Mouse (Mus musculus) C2C12 (cell line): ENCODE data around the gene H2afy. TPM values are rescaled to one million over a fixed set of nuclear protein-coding genes. Genes with fewer than 3 reads are reported as not detected.

Source experiments
- H3K27me3 ChIP-seq: one replicate; pipeline ENCODE4 v1.6.1; 2011; ENCODE audit not compliant: control insufficient read depth, insufficient read depth, insufficient read length
- H3K36me3 ChIP-seq: one replicate; pipeline ENCODE4 v1.6.1; 2011; ENCODE audit not compliant: control insufficient read depth, insufficient read depth
- H3K4me3 ChIP-seq: one replicate; pipeline ENCODE4 v1.5.1; 2011; ENCODE audit warnings: mild to moderate bottlenecking, control low read depth; ENCODE audit not compliant: poor library complexity, insufficient read depth, severe bottlenecking
- H3K79me2 ChIP-seq: one replicate; pipeline ENCODE4 v1.6.1; 2011; ENCODE audit not compliant: control insufficient read depth, insufficient read depth
- H3K79me3 ChIP-seq: one replicate; pipeline ENCODE4 v1.6.1; 2011; ENCODE audit warnings: low read depth, control low read depth
- H3ac ChIP-seq: one replicate; pipeline ENCODE3; 2011; ENCODE audit warnings: low read depth; ENCODE audit not compliant: control insufficient read depth, insufficient read length
- CEBPB ChIP-seq: IDR thresholded peaks from one replicate; pipeline ENCODE4 v1.6.1; 2011; ENCODE audit warnings: low read depth, mild to moderate bottlenecking, control low read depth, moderate library complexity
- CTCF ChIP-seq: IDR thresholded peaks from one replicate; pipeline ENCODE4 v1.5.1; 2011; ENCODE audit not compliant: control insufficient read depth, insufficient read depth, insufficient read length
- FOSL1 ChIP-seq: IDR thresholded peaks from one replicate; pipeline ENCODE4 v1.8.0; 2011; ENCODE audit warnings: mild to moderate bottlenecking, low read length; ENCODE audit not compliant: poor library complexity, insufficient read depth, severe bottlenecking
- MAX ChIP-seq: IDR thresholded peaks from one replicate; pipeline ENCODE4 v1.6.1; 2011; ENCODE audit warnings: mild to moderate bottlenecking, control low read depth
- MYOD1 ChIP-seq: IDR thresholded peaks from one replicate; pipeline ENCODE4 v1.6.1; 2011; ENCODE audit warnings: low read depth; ENCODE audit not compliant: control insufficient read depth, insufficient read length
- MYOG ChIP-seq: IDR thresholded peaks from one replicate; pipeline ENCODE4 v1.6.1; 2011; ENCODE audit not compliant: control insufficient read depth, insufficient read length; ENCODE audit errors: extremely low read depth
- USF1 ChIP-seq: IDR thresholded peaks from one replicate; pipeline ENCODE4 v1.6.1; 2011; ENCODE audit warnings: low read depth, mild to moderate bottlenecking, control low read depth, moderate library complexity
- polyA plus RNA-seq: library from polyadenylated mRNA; unstranded; fragments of >200 nt; fragmentation: generic; extraction: Trizol; gene quantifications from one replicate; pipeline ENCODE4 v1.2.1, GENCODE M21; 2012; ENCODE audit warnings: missing spikeins

The H2afy gene
- polyA plus RNA-seq, 1 experiment: 94.5 TPM

DNA sequence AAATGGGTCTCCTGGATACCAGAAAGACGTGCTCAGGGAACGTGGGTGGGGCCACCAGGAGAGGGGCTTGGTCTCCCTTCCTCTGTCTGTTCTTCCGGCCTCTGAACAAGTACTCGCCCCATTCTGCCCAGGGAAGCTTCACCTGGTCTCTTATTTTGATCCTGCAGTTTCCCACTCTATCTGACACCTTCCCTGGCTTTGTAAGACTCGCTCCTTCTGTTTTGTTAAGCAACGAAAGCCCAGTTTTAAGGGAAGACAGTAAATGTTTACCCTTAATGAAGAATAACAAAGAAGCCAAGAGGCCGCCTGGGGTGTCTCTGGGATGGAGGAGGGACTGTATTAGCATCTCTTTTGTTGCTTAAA lies 7.0 kb upstream of the H2afy start:
- Histone ChIP-seq H3K27me3 (peaks cover 26% of the 10 kb centered on the region), H3K36me3 (no peaks in the 10 kb centered on the region), H3ac (no peak overlapping the region), H3K79me3 (no peaks in the 10 kb centered on the region), H3K79me2 (no peaks in the 10 kb centered on the region), H3K4me3 (no peak overlapping the region)
- TF ChIP-seq CTCF: no peak
- TF ChIP-seq MAX: no peak
- no peak for TF ChIP-seq MYOD1
- no peak for TF ChIP-seq FOSL1
- TF ChIP-seq USF1: no peak
- TF ChIP-seq CEBPB: no peak
- TF ChIP-seq MYOG: no peak

GRCm38 (mm10) chr13:56142382-56143150 lies 6.4 kb upstream of the H2afy start:
- TF ChIP-seq CEBPB (no peak), MAX (no peak), FOSL1 (no peak), USF1 (no peak), MYOG (no peak), MYOD1 (no peak), CTCF (no peak)
- H3K4me3 ChIP-seq: no peak overlapping the region
- no peaks in the 10 kb centered on the region for H3K79me2 ChIP-seq

GRCm38 (mm10) chr13:56139167-56139751 lies 3.1 kb upstream of the H2afy start:
- Histone ChIP-seq H3K4me3 (no peak overlapping the region), H3K79me3 (peaks cover 3% of the 10 kb centered on the region), H3K36me3 (no peaks in the 10 kb centered on the region), H3K79me2 (peaks cover 14% of the 10 kb centered on the region), H3ac (no peak overlapping the region), H3K27me3 (peaks cover 8% of the 10 kb centered on the region)
- TF ChIP-seq CTCF: no peak
- no peak for TF ChIP-seq MYOG
- no peak for TF ChIP-seq CEBPB
- TF ChIP-seq MYOD1: no peak
- no peak for TF ChIP-seq FOSL1
- no peak for TF ChIP-seq MAX
- TF ChIP-seq USF1: no peak

More at GRCm38 (mm10) chr13:56142382-56143150, 6.4 kb upstream of the H2afy start:
- Histone ChIP-seq H3K79me3 (no peaks in the 10 kb centered on the region), H3K27me3 (peaks cover 21% of the 10 kb centered on the region), H3K36me3 (no peaks in the 10 kb centered on the region), H3ac (no peak overlapping the region)

- H3K79me2 ChIP-seq: peaks cover 52% of the 10 kb centered on the region
- TF ChIP-seq MYOD1: no peak
- peak; percentile 32 for TF ChIP-seq MAX
- no peak for TF ChIP-seq MYOG
Observed at GRCm38 (mm10) chr13:56135231-56136052, 719 bp downstream of the H2afy start.

GRCm38 (mm10) chr13:56134631-56135181 lies 1.5 kb downstream of the H2afy start:
- peak overlapping the region; percentile 83 for H3K4me3 ChIP-seq
- no peaks in the 10 kb centered on the region for H3K27me3 ChIP-seq
- peaks cover 59% of the 10 kb centered on the region for H3K79me2 ChIP-seq
- peaks cover 47% of the 10 kb centered on the region for H3K79me3 ChIP-seq
- TF ChIP-seq CTCF: no peak
- TF ChIP-seq USF1: no peak
- peak overlapping the region; percentile 90 for H3ac ChIP-seq
- H3K36me3 ChIP-seq: peaks cover 20% of the 10 kb centered on the region

More at GRCm38 (mm10) chr13:56135231-56136052, 719 bp downstream of the H2afy start:
- Histone ChIP-seq H3K4me3 (peak overlapping the region; percentile 83), H3K79me3 (peaks cover 39% of the 10 kb centered on the region), H3K27me3 (no peaks in the 10 kb centered on the region), H3ac (peak overlapping the region; percentile 90), H3K36me3 (peaks cover 13% of the 10 kb centered on the region)

- H3K4me3 ChIP-seq: peak overlapping the region; percentile 83
- peaks cover 66% of the 10 kb centered on the region for H3K79me2 ChIP-seq
- no peak for TF ChIP-seq USF1
- no peak for TF ChIP-seq CTCF
Observed at GRCm38 (mm10) chr13:56134031-56134430, 2.1 kb downstream of the H2afy start.

More at GRCm38 (mm10) chr13:56134031-56134430, 2.1 kb downstream of the H2afy start:
- Histone ChIP-seq H3K36me3 (peaks cover 21% of the 10 kb centered on the region), H3K27me3 (no peaks in the 10 kb centered on the region), H3K79me3 (peaks cover 51% of the 10 kb centered on the region), H3ac (no peak overlapping the region)
